Mouse (Mus musculus) heart, postnatal 0 days (tissue): ENCODE measurements around the gene Tubb2a. TPM values are rescaled to one million over a fixed set of nuclear protein-coding genes. Genes with fewer than 3 reads are reported as not detected.

Experiments used
- ATAC-seq: fragments of 200-750 bp; cut with Nextera tagmentation; 2 replicates; pipeline ENCODE4 v1.8.0; 2017; ENCODE audit warnings: low read depth, moderate number of reproducible peaks, moderate library complexity; ENCODE audit not compliant: insufficient read depth
- DNase-seq: peaks from one replicate; pipeline ENCODE4 v3.0.0-alpha.2; 2016; ENCODE audit warnings: low spot score
- H3K27ac ChIP-seq: fragments of 300-500 bp; sonication (generic); 2 replicates; pipeline ENCODE4 v1.5.1; 2014; ENCODE audit warnings: low read depth, mild to moderate bottlenecking
- H3K27me3 ChIP-seq: fragments of 300-500 bp; sonication (generic); 2 replicates; pipeline ENCODE4 v1.6.1; 2014; ENCODE audit warnings: low read length, mixed read lengths; ENCODE audit not compliant: control insufficient read depth, insufficient read depth
- H3K36me3 ChIP-seq: fragments of 300-500 bp; sonication (generic); replicated peaks from 2 replicates; pipeline ENCODE4 v1.6.1; 2014; ENCODE audit warnings: low read length, mixed read lengths; ENCODE audit not compliant: control insufficient read depth, insufficient read depth
- H3K4me1 ChIP-seq: fragments of 300-500 bp; sonication (generic); 2 replicates; pipeline ENCODE4 v1.6.1; 2014; ENCODE audit warnings: antibody characterized with exemption; ENCODE audit not compliant: control insufficient read depth, insufficient read depth
- H3K4me2 ChIP-seq: fragments of 300-500 bp; sonication (generic); 2 replicates; pipeline ENCODE4 v1.6.1; 2014; ENCODE audit warnings: low read depth, mild to moderate bottlenecking, low read length, moderate library complexity
- H3K4me3 ChIP-seq: fragments of 300-500 bp; sonication (generic); 2 replicates; pipeline ENCODE4 v1.5.1; 2014; ENCODE audit warnings: low read depth, low read length
- H3K9ac ChIP-seq: fragments of 300-500 bp; sonication (generic); replicated peaks from 2 replicates; pipeline ENCODE4 v1.6.1; 2014; ENCODE audit warnings: low read depth, low read length, mixed read lengths
- H3K9me3 ChIP-seq: fragments of 300-500 bp; sonication (generic); replicated peaks from 2 replicates; pipeline ENCODE4 v1.6.1; 2016; ENCODE audit warnings: low read length; ENCODE audit not compliant: control insufficient read depth
- CTCF ChIP-seq: IDR thresholded peaks from 2 replicates; pipeline ENCODE4 v1.5.1; 2016; ENCODE audit warnings: antibody characterized with exemption, control low read depth, low read depth
- EP300 ChIP-seq: IDR thresholded peaks from 2 replicates; pipeline ENCODE4 v1.6.1; 2016; ENCODE audit warnings: antibody characterized with exemption, low read depth
- WGBS: fragments of 180-500 bp; shearing (Covaris S2); extraction: QIAGEN DNeasy Blood & Tissue Kit; methylation state at CpG from one replicate; pipeline ENCODE4 v1.1.7; 2014; 5-methylcytosine and 5-hydroxymethylcytosine counted together
- polyA plus RNA-seq: library from polyadenylated mRNA; unstranded; fragments of >200 nt; fragmentation: Nextera tagmentation; extraction: Ambion mirVana; gene quantifications from 2 replicates; pipeline ENCODE4 v1.2.1, GENCODE M21; 2015
- total RNA-seq: library from RNA; depleted of rRNA; stranded (reverse); fragments of >200 nt; gene quantifications from 2 replicates; pipeline ENCODE4 v1.2.3, GENCODE M21; 2014; ENCODE audit warnings: low replicate concordance; rRNA removed

The Tubb2a gene
- total and polyA plus RNA-seq, 2 experiments from 2014 or later: 105 to 291 TPM

DNA sequence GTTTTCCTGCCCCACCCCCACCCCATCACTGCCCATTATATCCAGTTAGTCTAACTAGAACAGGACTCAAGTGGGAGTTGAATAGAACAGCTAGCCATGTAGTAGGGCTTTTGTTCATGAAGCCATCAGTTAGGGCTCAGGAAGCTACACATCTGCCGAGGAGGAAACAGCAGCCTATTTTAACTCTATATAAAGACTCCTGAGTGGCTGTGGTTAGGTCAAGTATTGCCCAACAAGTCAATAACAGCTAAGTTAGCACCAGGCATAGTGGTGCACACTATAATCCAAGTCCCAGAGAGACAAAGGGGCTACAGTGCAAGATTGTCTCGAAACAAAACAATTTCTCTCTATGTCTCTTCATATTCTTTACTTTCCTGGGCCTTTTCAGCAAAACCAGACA, 45.8 kb downstream of the Tubb2a start:
- H3K4me3 ChIP-seq: no peak overlapping the region
- no peak overlapping the region for H3K4me2 ChIP-seq
- no peaks in the 10 kb centered on the region for H3K9me3 ChIP-seq
- no peak overlapping the region for H3K27ac ChIP-seq
- DNase-seq (no peak), ATAC-seq (no peak)
- no peak overlapping the region for H3K9ac ChIP-seq
- no peaks in the 10 kb centered on the region for H3K27me3 ChIP-seq
- WGBS: 69% methylated on average over 2 of the region's 2 CpGs
- H3K4me1 ChIP-seq: no peaks in the 10 kb centered on the region
- H3K36me3 ChIP-seq: peaks cover 59% of the 10 kb centered on the region
- TF ChIP-seq CTCF: no peak
- no peak for TF ChIP-seq EP300

Other genes starting within 250 kb of the Tubb2a start
- not detected in 2 replicates for gene Serpinb6e, start 234.6 kb downstream of the Tubb2a start, total RNA-seq
- gene Serpinb6e, start 234.6 kb downstream of the Tubb2a start, polyA plus RNA-seq: not detected in 2 replicates
- gene Serpinb6c, start 172.3 kb downstream of the Tubb2a start, total RNA-seq: not detected in 2 replicates
- not detected in 2 replicates for gene Serpinb6c, start 172.3 kb downstream of the Tubb2a start, polyA plus RNA-seq
- gene Nqo2, start 113.3 kb downstream of the Tubb2a start, total RNA-seq: 20.8 and 28.3 TPM in 2 replicates
- gene Nqo2, start 113.3 kb downstream of the Tubb2a start, polyA plus RNA-seq: 26.9 and 27.0 TPM in 2 replicates
- gene Ripk1, start 75.6 kb downstream of the Tubb2a start, total RNA-seq: 6.1 and 9.5 TPM in 2 replicates
- 4.7 and 4.8 TPM in 2 replicates for gene Ripk1, start 75.6 kb downstream of the Tubb2a start, polyA plus RNA-seq
- gene Serpinb6a, start 75.2 kb downstream of the Tubb2a start, total RNA-seq: 115 and 149 TPM in 2 replicates
- gene Serpinb6a, start 75.2 kb downstream of the Tubb2a start, polyA plus RNA-seq: 79.0 and 80.2 TPM in 2 replicates
- 57.1 and 64.2 TPM in 2 replicates for gene Bphl, start 40.4 kb downstream of the Tubb2a start, total RNA-seq
- 53.2 and 58.9 TPM in 2 replicates for gene Bphl, start 40.4 kb downstream of the Tubb2a start, polyA plus RNA-seq
- 157 and 227 TPM in 2 replicates for gene Tubb2b, start 52.5 kb upstream of the Tubb2a start, total RNA-seq
- gene Tubb2b, start 52.5 kb upstream of the Tubb2a start, polyA plus RNA-seq: 16.9 and 19.7 TPM in 2 replicates
- gene Psmg4, start 85.0 kb upstream of the Tubb2a start, total RNA-seq: 58.0 and 108 TPM in 2 replicates
- gene Psmg4, start 85.0 kb upstream of the Tubb2a start, polyA plus RNA-seq: 86.3 and 87.8 TPM in 2 replicates